Mouse (Mus musculus) lung, postnatal 0 days (tissue): ENCODE measurements at regions not wholly inside any gene's neighbourhood (a gene's known extent, or its start where the extent isn't known, plus 50 kb on each side); places are given as distances from the start of the nearest gene placed in this dataset.

Source experiments
- ATAC-seq: fragments of 200-750 bp; cut with Nextera tagmentation; 2 replicates; pipeline ENCODE4 v1.8.0; 2017; ENCODE audit warnings: moderate library complexity
- DNase-seq: peaks from one replicate; pipeline ENCODE4 v3.0.0-alpha.2; 2016; ENCODE audit warnings: low spot score
- H3K27ac ChIP-seq: fragments of 300-500 bp; sonication (generic); 2 replicates; pipeline ENCODE4 v1.5.1; 2014; ENCODE audit warnings: antibody characterized with exemption, mild to moderate bottlenecking, low read length, mixed read lengths
- H3K27me3 ChIP-seq: fragments of 300-500 bp; sonication (generic); replicated peaks from 2 replicates; pipeline ENCODE4 v1.6.1; 2014; ENCODE audit warnings: low read length, mixed read lengths; ENCODE audit not compliant: insufficient read depth
- H3K36me3 ChIP-seq: fragments of 300-500 bp; sonication (generic); 2 replicates; pipeline ENCODE4 v1.6.1; 2014; ENCODE audit warnings: low read length, mixed read lengths; ENCODE audit not compliant: insufficient read depth
- H3K4me1 ChIP-seq: fragments of 300-500 bp; sonication (generic); 2 replicates; pipeline ENCODE4 v1.6.1; 2014; ENCODE audit warnings: antibody characterized with exemption, low read depth, low read length, mixed read lengths; ENCODE audit not compliant: insufficient read depth
- H3K4me2 ChIP-seq: fragments of 300-500 bp; sonication (generic); replicated peaks from 2 replicates; pipeline ENCODE4 v1.6.1; 2014; ENCODE audit warnings: low read depth, mild to moderate bottlenecking, low read length, moderate library complexity, mixed read lengths
- H3K4me3 ChIP-seq: fragments of 300-500 bp; sonication (generic); 2 replicates; pipeline ENCODE4 v1.5.1; 2014; ENCODE audit warnings: low read depth, low read length
- H3K9ac ChIP-seq: fragments of 300-500 bp; sonication (generic); replicated peaks from 2 replicates; pipeline ENCODE4 v1.6.1; 2014; ENCODE audit warnings: low read depth, mild to moderate bottlenecking
- H3K9me3 ChIP-seq: fragments of 300-500 bp; sonication (generic); 2 replicates; pipeline ENCODE4 v1.6.1; 2016; ENCODE audit warnings: low read length, mixed read lengths
- CTCF ChIP-seq: IDR thresholded peaks from 2 replicates; pipeline ENCODE4 v1.5.1; 2016; ENCODE audit warnings: antibody characterized with exemption, mild to moderate bottlenecking
- EP300 ChIP-seq: IDR thresholded peaks from 2 replicates; pipeline ENCODE4 v1.6.1; 2016; ENCODE audit warnings: antibody characterized with exemption, mild to moderate bottlenecking, control low read depth
- WGBS: fragments of 180-500 bp; shearing (Covaris S2); extraction: QIAGEN DNeasy Blood & Tissue Kit; methylation state at CpG from one replicate; pipeline ENCODE4 v1.1.7; 2014; 5-methylcytosine and 5-hydroxymethylcytosine counted together

- no peaks in the 10 kb centered on the region for H3K9me3 ChIP-seq
- peak; percentile 20 for DNase-seq
- 0 out of 2 replicates have a peak overlapping the region, but pooled peaks have one; percentile 9 for H3K9ac ChIP-seq
- peak overlapping the region; percentile 10; the same call in 1 of the 2 replicates for H3K4me3 ChIP-seq
- no peaks in the 10 kb centered on the region for H3K36me3 ChIP-seq
- no peak for ATAC-seq
- 22% methylated on average over 9 of the region's 9 CpGs for WGBS
- H3K4me2 ChIP-seq: peak overlapping the region; percentile 47
- no peak for TF ChIP-seq EP300
- TF ChIP-seq CTCF: no peak
- peaks cover 31% of the 10 kb centered on the region for H3K4me1 ChIP-seq
- peak overlapping the region; percentile 86 for H3K27ac ChIP-seq
- H3K27me3 ChIP-seq: no peaks in the 10 kb centered on the region
Observed at GRCm38 (mm10) chr16:30187400-30187799, 79.9 kb downstream of the Cpn2 start.

- peak; percentile 97 for TF ChIP-seq EP300
- peak; percentile 88 for TF ChIP-seq CTCF
- ATAC-seq (peak; percentile 76), DNase-seq (peak; percentile 97)
- H3K9me3 ChIP-seq: no peaks in the 10 kb centered on the region
- under 1% methylated on average over 26 of the region's 26 CpGs for WGBS
- H3K27me3 ChIP-seq: no peaks in the 10 kb centered on the region
- H3K4me3 ChIP-seq: peak overlapping the region; percentile 10; the same call in 1 of the 2 replicates
- peak overlapping the region; percentile 86 for H3K27ac ChIP-seq
- H3K4me1 ChIP-seq: peaks cover 31% of the 10 kb centered on the region
- H3K9ac ChIP-seq: 0 out of 2 replicates have a peak overlapping the region, but pooled peaks have one; percentile 9
- H3K4me2 ChIP-seq: peak overlapping the region; percentile 47
- H3K36me3 ChIP-seq: no peaks in the 10 kb centered on the region
Observed at GRCm38 (mm10) chr16:30187907-30188414, 79.3 kb downstream of the Cpn2 start.

GRCm38 (mm10) chr16:30188769-30189430 is 78.4 kb downstream of the Cpn2 start:
- Histone ChIP-seq H3K27me3 (no peaks in the 10 kb centered on the region), H3K4me1 (peaks cover 31% of the 10 kb centered on the region), H3K27ac (peak overlapping the region; percentile 86), H3K36me3 (no peaks in the 10 kb centered on the region), H3K9me3 (no peaks in the 10 kb centered on the region), H3K4me3 (no peak overlapping the region), H3K4me2 (no peak overlapping the region), H3K9ac (no peak overlapping the region)
- ATAC-seq (peak; percentile 39), DNase-seq (peak; percentile 93)
- TF ChIP-seq EP300: peak; percentile 72
- TF ChIP-seq CTCF: no peak; the same call in 1 of the 2 replicates
- WGBS: 30% methylated on average over 8 of the region's 8 CpGs

GRCm38 (mm10) chr16:30190351-30190750 is 76.9 kb downstream of the Cpn2 start:
- no peaks in the 10 kb centered on the region for H3K36me3 ChIP-seq
- DNase-seq (no peak), ATAC-seq (no peak)
- WGBS: 87% methylated on average over 11 of the region's 11 CpGs
- TF ChIP-seq EP300: no peak
- no peak for TF ChIP-seq CTCF
- no peaks in the 10 kb centered on the region for H3K27me3 ChIP-seq
- no peak overlapping the region for H3K4me2 ChIP-seq
- H3K4me1 ChIP-seq: peaks cover 24% of the 10 kb centered on the region
- H3K9me3 ChIP-seq: no peaks in the 10 kb centered on the region
- H3K9ac ChIP-seq: no peak overlapping the region
- no peak overlapping the region for H3K27ac ChIP-seq
- H3K4me3 ChIP-seq: no peak overlapping the region

- Histone ChIP-seq H3K9me3 (no peaks in the 10 kb centered on the region), H3K27ac (no peak overlapping the region), H3K9ac (no peak overlapping the region), H3K4me2 (no peak overlapping the region), H3K27me3 (no peaks in the 10 kb centered on the region), H3K4me3 (no peak overlapping the region), H3K36me3 (no peaks in the 10 kb centered on the region), H3K4me1 (peaks cover 22% of the 10 kb centered on the region)
- ATAC-seq (no peak), DNase-seq (no peak)
- 60% methylated on average over 15 of the region's 15 CpGs for WGBS
- TF ChIP-seq CTCF (no peak), EP300 (no peak)
Observed at GRCm38 (mm10) chr16:30190935-30191514, 76.3 kb downstream of the Cpn2 start.

GRCm38 (mm10) chr16:30193294-30194261 is 73.7 kb downstream of the Cpn2 start:
- TF ChIP-seq EP300 (no peak), CTCF (no peak)
- peak; percentile 23; the same call in 1 of the 2 replicates for ATAC-seq
- Histone ChIP-seq H3K4me2 (no peak overlapping the region), H3K27ac (no peak overlapping the region), H3K27me3 (no peaks in the 10 kb centered on the region), H3K9me3 (no peaks in the 10 kb centered on the region), H3K4me1 (peaks cover 10% of the 10 kb centered on the region; the same call in 1 of the 2 replicates), H3K9ac (no peak overlapping the region), H3K4me3 (no peak overlapping the region), H3K36me3 (no peaks in the 10 kb centered on the region)
- 50% methylated on average over 8 of the region's 8 CpGs for WGBS
- DNase-seq: peak; percentile 61
